Mouse (Mus musculus) spleen, adult 2 months (tissue): Measurements from ENCODE around the gene Intu. TPM values are rescaled to one million over a fixed set of nuclear protein-coding genes. Genes with fewer than 3 reads are reported as not detected.

Experiments used
- DNase-seq, 2 experiments: peaks; one replicate each; pipeline versions ENCODE4 v3.0.0 to v3.0.0-alpha.2; 2012 to 2021; ENCODE audit warnings: low spot score in 2 of 2, low read depth in 1 of 2
- H3K27ac ChIP-seq: fragments of 200-500 bp; 2 replicates; pipeline ENCODE4 v1.5.1; 2012; ENCODE audit warnings: low read length, inconsistent platforms; ENCODE audit not compliant: insufficient read depth
- H3K27me3 ChIP-seq: fragments of 200-500 bp; 2 replicates; pipeline ENCODE4 v1.6.1; 2012; ENCODE audit warnings: mild to moderate bottlenecking, moderate library complexity, low read length, inconsistent platforms; ENCODE audit not compliant: control insufficient read depth, insufficient read depth
- H3K36me3 ChIP-seq: fragments of 200-500 bp; 2 replicates; pipeline ENCODE4 v1.6.1; 2012; ENCODE audit warnings: mild to moderate bottlenecking, low read length, inconsistent platforms; ENCODE audit not compliant: control insufficient read depth, insufficient read depth
- H3K4me1 ChIP-seq: fragments of 200-500 bp; 2 replicates; pipeline ENCODE4 v1.6.1; 2011; ENCODE audit warnings: inconsistent platforms; ENCODE audit not compliant: control insufficient read depth, insufficient read depth, insufficient read length
- H3K4me3 ChIP-seq: fragments of 200-500 bp; 2 replicates; pipeline ENCODE4 v1.5.1; 2011; ENCODE audit warnings: mild to moderate bottlenecking, inconsistent platforms; ENCODE audit not compliant: insufficient read depth, insufficient read length; ENCODE audit errors: extremely low read depth
- CTCF ChIP-seq: fragments of 200-500 bp; IDR thresholded peaks from 2 replicates; pipeline ENCODE4 v1.5.1; 2011; ENCODE audit warnings: mild to moderate bottlenecking, inconsistent platforms; ENCODE audit not compliant: insufficient read depth, insufficient read length, insufficient replicate concordance; ENCODE audit errors: extremely low read depth
- POLR2A ChIP-seq: fragments of 200-500 bp; IDR thresholded peaks from 2 replicates; pipeline ENCODE4 v1.6.1; 2011; ENCODE audit warnings: low read depth, low read length, inconsistent platforms
- WGBS: fragments of 180-500 bp; shearing (Covaris S2); methylation state at CpG from one replicate; pipeline ENCODE4 v1.1.7; 2018; 5-methylcytosine and 5-hydroxymethylcytosine counted together
- polyA plus RNA-seq: library from polyadenylated mRNA; depleted of rRNA; stranded (reverse); fragments of >200 nt; gene quantifications from 2 replicates; pipeline ENCODE4 v1.2.3, GENCODE M21; 2012

The Intu gene
- polyA plus RNA-seq, 1 experiment = 0.81 TPM

- no peak overlapping the region for H3K4me3 ChIP-seq
- H3K27me3 ChIP-seq = peaks cover 8% of the 10 kb centered on the region
- no peaks in the 10 kb centered on the region for H3K36me3 ChIP-seq
- H3K27ac ChIP-seq = no peak overlapping the region
- H3K4me1 ChIP-seq = peaks cover 8% of the 10 kb centered on the region
- TF ChIP-seq CTCF = no peak
- no peak for TF ChIP-seq POLR2A
- no peak for DNase-seq
- WGBS = 43% methylated on average over 9 of the region's 9 CpGs
Measured at GRCm38 (mm10) chr3:40527976-40528950, 2.8 kb upstream of the Intu start.

- Histone ChIP-seq H3K27ac (no peak overlapping the region), H3K4me3 (no peak overlapping the region), H3K36me3 (no peaks in the 10 kb centered on the region), H3K4me1 (peaks cover 8% of the 10 kb centered on the region), H3K27me3 (peaks cover 8% of the 10 kb centered on the region)
- no peak for DNase-seq
- WGBS = 69% methylated on average over 6 of the region's 6 CpGs
- TF ChIP-seq POLR2A (no peak), CTCF (no peak)
Measured at GRCm38 (mm10) chr3:40528958-40529357, 2.1 kb upstream of the Intu start.

- Histone ChIP-seq H3K27me3 (peaks cover 8% of the 10 kb centered on the region), H3K4me1 (peaks cover 8% of the 10 kb centered on the region), H3K27ac (no peak overlapping the region), H3K36me3 (no peaks in the 10 kb centered on the region), H3K4me3 (peak overlapping the region; percentile 48; the same call in 1 of the 2 replicates)
- 5% methylated on average over 7 of the region's 7 CpGs for WGBS
- no peak for TF ChIP-seq CTCF
- TF ChIP-seq POLR2A = no peak
- no peak for DNase-seq
Measured at GRCm38 (mm10) chr3:40530845-40531244, 241 bp upstream of the Intu start.

- 54% methylated on average over 11 of the region's 11 CpGs for WGBS
- H3K27me3 ChIP-seq = peaks cover 8% of the 10 kb centered on the region
- H3K4me1 ChIP-seq = peaks cover 8% of the 10 kb centered on the region
- H3K4me3 ChIP-seq = no peak overlapping the region
- DNase-seq = no peak
- no peaks in the 10 kb centered on the region for H3K36me3 ChIP-seq
- no peak overlapping the region for H3K27ac ChIP-seq
- TF ChIP-seq POLR2A (no peak), CTCF (no peak)
Measured at GRCm38 (mm10) chr3:40532256-40532655, 1.2 kb downstream of the Intu start.

GRCm38 (mm10) chr3:40534141-40534540 is 3.1 kb downstream of the Intu start:
- 71% methylated on average over 4 of the region's 4 CpGs for WGBS
- Histone ChIP-seq H3K4me3 (no peak overlapping the region), H3K4me1 (peaks cover 8% of the 10 kb centered on the region)

GRCm38 (mm10) chr3:40540567-40541554 is 9.8 kb downstream of the Intu start:
- no peak overlapping the region for H3K27ac ChIP-seq
- peak; percentile 61 to 83 for DNase-seq
- no peaks in the 10 kb centered on the region for H3K36me3 ChIP-seq
- no peaks in the 10 kb centered on the region; the same call in 1 of the 2 replicates for H3K4me1 ChIP-seq
- H3K4me3 ChIP-seq = peak overlapping the region; percentile 86
- 5% methylated on average over 45 of the region's 45 CpGs for WGBS
- TF ChIP-seq CTCF (no peak), POLR2A (no peak)
- H3K27me3 ChIP-seq = no peaks in the 10 kb centered on the region

More at GRCm38 (mm10) chr3:40534141-40534540, 3.1 kb downstream of the Intu start:
- peaks cover 8% of the 10 kb centered on the region for H3K27me3 ChIP-seq
- TF ChIP-seq POLR2A (no peak), CTCF (no peak)
- H3K27ac ChIP-seq = no peak overlapping the region
- no peak for DNase-seq
- no peaks in the 10 kb centered on the region for H3K36me3 ChIP-seq
